Mouse (Mus musculus) forebrain, embryonic 12.5 days (tissue): ENCODE results near the gene Khk. TPM values are rescaled to one million over a fixed set of nuclear protein-coding genes. Genes with fewer than 3 reads are reported as not detected.

Experiments
- ATAC-seq: fragments of 200-750 bp; cut with Nextera tagmentation; 2 replicates; pipeline ENCODE4 v1.8.0; 2017; ENCODE audit warnings: moderate TSS enrichment; ENCODE audit not compliant: low FRiP score
- H3K27ac ChIP-seq: fragments of 300-500 bp; sonication (generic); 2 replicates; pipeline ENCODE4 v1.5.1; 2016; ENCODE audit warnings: mild to moderate bottlenecking
- H3K27me3 ChIP-seq: fragments of 300-500 bp; sonication (generic); 2 replicates; pipeline ENCODE4 v1.6.1; 2016; ENCODE audit warnings: mild to moderate bottlenecking
- H3K36me3 ChIP-seq: fragments of 300-500 bp; sonication (generic); replicated peaks from 2 replicates; pipeline ENCODE4 v1.6.1; 2016; ENCODE audit warnings: mild to moderate bottlenecking
- H3K4me1 ChIP-seq: fragments of 300-500 bp; sonication (generic); 2 replicates; pipeline ENCODE4 v1.6.1; 2016
- H3K4me2 ChIP-seq: fragments of 300-500 bp; sonication (generic); 2 replicates; pipeline ENCODE4 v1.6.1; 2016; ENCODE audit warnings: mild to moderate bottlenecking, moderate library complexity
- H3K4me3 ChIP-seq: fragments of 300-500 bp; sonication (generic); replicated peaks from 2 replicates; pipeline ENCODE4 v1.5.1; 2016; ENCODE audit warnings: mild to moderate bottlenecking
- H3K9ac ChIP-seq: fragments of 300-500 bp; sonication (generic); 2 replicates; pipeline ENCODE4 v1.6.1; 2016; ENCODE audit warnings: mild to moderate bottlenecking
- H3K9me3 ChIP-seq: fragments of 300-500 bp; sonication (generic); 2 replicates; pipeline ENCODE4 v1.6.1; 2016
- WGBS: fragments of 180-500 bp; shearing (Covaris S2); methylation state at CpG from one replicate; pipeline ENCODE4 v1.1.7; 2016; 5-methylcytosine and 5-hydroxymethylcytosine counted together
- polyA plus RNA-seq: library from polyadenylated mRNA; unstranded; fragments of >200 nt; fragmentation: Nextera tagmentation; extraction: Ambion mirVana; gene quantifications from 2 replicates; pipeline ENCODE4 v1.2.1, GENCODE M21; 2016

The Khk gene
- polyA plus RNA-seq, 1 experiment from 2014 or later: 7.7 TPM

- H3K9me3 ChIP-seq: no peaks in the 10 kb centered on the region
- H3K4me1 ChIP-seq: peaks cover 44% of the 10 kb centered on the region
- H3K36me3 ChIP-seq: no peaks in the 10 kb centered on the region
- H3K4me3 ChIP-seq: peak overlapping the region; percentile 16
- WGBS: 62% methylated on average over 9 of the region's 9 CpGs
- no peaks in the 10 kb centered on the region for H3K27me3 ChIP-seq
- H3K27ac ChIP-seq: peak overlapping the region; percentile 73
- H3K9ac ChIP-seq: peak overlapping the region; percentile 17; the same call in 1 of the 2 replicates
- peak; percentile 51 for ATAC-seq
- H3K4me2 ChIP-seq: peak overlapping the region; percentile 31
Measured at GRCm38 (mm10) chr5:30915456-30915855, 5.8 kb upstream of the Khk start.

- Histone ChIP-seq H3K4me1 (peaks cover 50% of the 10 kb centered on the region), H3K27ac (peak overlapping the region; percentile 61; the same call in 1 of the 2 replicates), H3K27me3 (no peaks in the 10 kb centered on the region), H3K9me3 (no peaks in the 10 kb centered on the region), H3K9ac (no peak overlapping the region), H3K4me3 (no peak overlapping the region), H3K36me3 (no peaks in the 10 kb centered on the region), H3K4me2 (peak overlapping the region; percentile 41)
- 9% methylated on average over 7 of the region's 7 CpGs for WGBS
- peak; percentile 88 for ATAC-seq
Measured at GRCm38 (mm10) chr5:30915974-30916433, 5.2 kb upstream of the Khk start.

- Histone ChIP-seq H3K9me3 (no peaks in the 10 kb centered on the region), H3K4me3 (no peak overlapping the region), H3K4me2 (no peak overlapping the region), H3K4me1 (peaks cover 56% of the 10 kb centered on the region), H3K27me3 (no peaks in the 10 kb centered on the region), H3K27ac (no peak overlapping the region), H3K36me3 (no peaks in the 10 kb centered on the region), H3K9ac (no peak overlapping the region)
- no peak for ATAC-seq
- 93% methylated on average over 9 of the region's 9 CpGs for WGBS
Measured at GRCm38 (mm10) chr5:30916841-30917240, 4.4 kb upstream of the Khk start.

- no peak for ATAC-seq
Measured at GRCm38 (mm10) chr5:30917348-30917747, 3.9 kb upstream of the Khk start.

GRCm38 (mm10) chr5:30917891-30918670, 3.1 kb upstream of the Khk start:
- no peaks in the 10 kb centered on the region for H3K9me3 ChIP-seq
- no peak overlapping the region for H3K27ac ChIP-seq
- no peak overlapping the region for H3K4me3 ChIP-seq
- H3K36me3 ChIP-seq: no peaks in the 10 kb centered on the region
- H3K9ac ChIP-seq: no peak overlapping the region
- ATAC-seq: no peak
- H3K4me1 ChIP-seq: peaks cover 53% of the 10 kb centered on the region
- H3K4me2 ChIP-seq: no peak overlapping the region
- 85% methylated on average over 31 of the region's 31 CpGs for WGBS
- H3K27me3 ChIP-seq: no peaks in the 10 kb centered on the region

More at GRCm38 (mm10) chr5:30917348-30917747, 3.9 kb upstream of the Khk start:
- H3K4me3 ChIP-seq: no peak overlapping the region
- H3K27me3 ChIP-seq: no peaks in the 10 kb centered on the region
- no peak overlapping the region for H3K9ac ChIP-seq
- H3K4me1 ChIP-seq: peaks cover 57% of the 10 kb centered on the region
- H3K36me3 ChIP-seq: no peaks in the 10 kb centered on the region
- no peaks in the 10 kb centered on the region for H3K9me3 ChIP-seq
- H3K27ac ChIP-seq: no peak overlapping the region
- WGBS: 93% methylated on average over 11 of the region's 11 CpGs
- H3K4me2 ChIP-seq: no peak overlapping the region

GRCm38 (mm10) chr5:30918691-30919090, 2.5 kb upstream of the Khk start:
- no peaks in the 10 kb centered on the region for H3K27me3 ChIP-seq
- no peaks in the 10 kb centered on the region for H3K36me3 ChIP-seq
- no peaks in the 10 kb centered on the region for H3K9me3 ChIP-seq
- no peak overlapping the region for H3K27ac ChIP-seq
- no peak overlapping the region for H3K4me3 ChIP-seq
- no peak for ATAC-seq
- peaks cover 46% of the 10 kb centered on the region for H3K4me1 ChIP-seq
- H3K9ac ChIP-seq: no peak overlapping the region
- H3K4me2 ChIP-seq: no peak overlapping the region
- 84% methylated on average over 8 of the region's 8 CpGs for WGBS

GRCm38 (mm10) chr5:30919831-30920614, 1.2 kb upstream of the Khk start:
- no peak for ATAC-seq
- H3K9ac ChIP-seq: no peak overlapping the region

GRCm38 (mm10) chr5:30920621-30921020, 610 bp upstream of the Khk start:
- Histone ChIP-seq H3K9me3 (no peaks in the 10 kb centered on the region), H3K9ac (peak overlapping the region; percentile 25; the same call in 1 of the 2 replicates), H3K4me2 (peak overlapping the region; percentile 86; the same call in 1 of the 2 replicates), H3K27me3 (no peaks in the 10 kb centered on the region), H3K27ac (no peak overlapping the region; the same call in 1 of the 2 replicates), H3K36me3 (no peaks in the 10 kb centered on the region), H3K4me1 (peaks cover 30% of the 10 kb centered on the region), H3K4me3 (no peak overlapping the region)
- ATAC-seq: 0 out of 2 replicates have a peak, but pooled peaks have one; percentile 12
- 70% methylated on average over 19 of the region's 19 CpGs for WGBS

More at GRCm38 (mm10) chr5:30919831-30920614, 1.2 kb upstream of the Khk start:
- Histone ChIP-seq H3K36me3 (no peaks in the 10 kb centered on the region), H3K27me3 (no peaks in the 10 kb centered on the region), H3K4me3 (no peak overlapping the region), H3K27ac (peak overlapping the region; percentile 31; the same call in 1 of the 2 replicates), H3K4me2 (no peak overlapping the region), H3K9me3 (no peaks in the 10 kb centered on the region), H3K4me1 (peaks cover 36% of the 10 kb centered on the region)
- WGBS: 59% methylated on average over 11 of the region's 11 CpGs

- Histone ChIP-seq H3K4me2 (peak overlapping the region; percentile 86), H3K4me1 (peaks cover 25% of the 10 kb centered on the region), H3K9me3 (no peaks in the 10 kb centered on the region), H3K27me3 (no peaks in the 10 kb centered on the region), H3K27ac (no peak overlapping the region), H3K9ac (no peak overlapping the region), H3K36me3 (no peaks in the 10 kb centered on the region), H3K4me3 (no peak overlapping the region)
- no peak for ATAC-seq
- WGBS: 69% methylated on average over 10 of the region's 10 CpGs
Measured at GRCm38 (mm10) chr5:30922581-30923041, 1.4 kb downstream of the Khk start.

- ATAC-seq: no peak
- Histone ChIP-seq H3K27ac (no peak overlapping the region), H3K27me3 (no peaks in the 10 kb centered on the region)
Measured at GRCm38 (mm10) chr5:30923119-30923518, 1.9 kb downstream of the Khk start.

GRCm38 (mm10) chr5:30924614-30925013, 3.4 kb downstream of the Khk start:
- no peak for ATAC-seq
- Histone ChIP-seq H3K9me3 (no peaks in the 10 kb centered on the region), H3K27ac (no peak overlapping the region), H3K9ac (no peak overlapping the region), H3K36me3 (no peaks in the 10 kb centered on the region), H3K4me2 (no peak overlapping the region), H3K4me1 (peaks cover 25% of the 10 kb centered on the region), H3K27me3 (0 out of 2 replicates have a peak, but pooled peaks cover 5% of the 10 kb centered on the region), H3K4me3 (no peak overlapping the region)
- 78% methylated on average over 8 of the region's 8 CpGs for WGBS

More at GRCm38 (mm10) chr5:30923119-30923518, 1.9 kb downstream of the Khk start:
- Histone ChIP-seq H3K9me3 (no peaks in the 10 kb centered on the region), H3K4me1 (peaks cover 25% of the 10 kb centered on the region), H3K36me3 (no peaks in the 10 kb centered on the region), H3K9ac (no peak overlapping the region), H3K4me3 (no peak overlapping the region), H3K4me2 (no peak overlapping the region)
- WGBS: 91% methylated on average over 6 of the region's 6 CpGs

- H3K9me3 ChIP-seq: no peaks in the 10 kb centered on the region
- H3K27ac ChIP-seq: no peak overlapping the region
- WGBS: 91% methylated on average over 5 of the region's 5 CpGs
- H3K27me3 ChIP-seq: 0 out of 2 replicates have a peak, but pooled peaks cover 6% of the 10 kb centered on the region
- no peak overlapping the region for H3K9ac ChIP-seq
- ATAC-seq: no peak
- H3K4me1 ChIP-seq: peaks cover 21% of the 10 kb centered on the region
- no peaks in the 10 kb centered on the region for H3K36me3 ChIP-seq
- no peak overlapping the region for H3K4me3 ChIP-seq
- H3K4me2 ChIP-seq: no peak overlapping the region
Measured at GRCm38 (mm10) chr5:30925217-30925616, 4.0 kb downstream of the Khk start.
